Mouse (Mus musculus) C2C12 (cell line): Measurements from ENCODE around the gene Kifc3. TPM values are rescaled to one million over a fixed set of nuclear protein-coding genes. Genes with fewer than 3 reads are reported as not detected.
A peak's percentile ranks its signal among the peaks of the same experiment; 100 is the strongest.

Source experiments
- H3K27me3 ChIP-seq: one replicate; pipeline ENCODE4 v1.6.1; 2011; ENCODE audit not compliant: control insufficient read depth, insufficient read depth, insufficient read length
- H3K36me3 ChIP-seq: one replicate; pipeline ENCODE4 v1.6.1; 2011; ENCODE audit not compliant: control insufficient read depth, insufficient read depth
- H3K4me3 ChIP-seq: one replicate; pipeline ENCODE4 v1.5.1; 2011; ENCODE audit warnings: mild to moderate bottlenecking, control low read depth; ENCODE audit not compliant: poor library complexity, insufficient read depth, severe bottlenecking
- H3K79me2 ChIP-seq: one replicate; pipeline ENCODE4 v1.6.1; 2011; ENCODE audit not compliant: control insufficient read depth, insufficient read depth
- H3K79me3 ChIP-seq: one replicate; pipeline ENCODE4 v1.6.1; 2011; ENCODE audit warnings: low read depth, control low read depth
- H3ac ChIP-seq: one replicate; pipeline ENCODE3; 2011; ENCODE audit warnings: low read depth; ENCODE audit not compliant: control insufficient read depth, insufficient read length
- CEBPB ChIP-seq: IDR thresholded peaks from one replicate; pipeline ENCODE4 v1.6.1; 2011; ENCODE audit warnings: low read depth, mild to moderate bottlenecking, control low read depth, moderate library complexity
- CTCF ChIP-seq: IDR thresholded peaks from one replicate; pipeline ENCODE4 v1.5.1; 2011; ENCODE audit not compliant: control insufficient read depth, insufficient read depth, insufficient read length
- FOSL1 ChIP-seq: IDR thresholded peaks from one replicate; pipeline ENCODE4 v1.8.0; 2011; ENCODE audit warnings: mild to moderate bottlenecking, low read length; ENCODE audit not compliant: poor library complexity, insufficient read depth, severe bottlenecking
- MAX ChIP-seq: IDR thresholded peaks from one replicate; pipeline ENCODE4 v1.6.1; 2011; ENCODE audit warnings: mild to moderate bottlenecking, control low read depth
- MYOD1 ChIP-seq: IDR thresholded peaks from one replicate; pipeline ENCODE4 v1.6.1; 2011; ENCODE audit warnings: low read depth; ENCODE audit not compliant: control insufficient read depth, insufficient read length
- MYOG ChIP-seq: IDR thresholded peaks from one replicate; pipeline ENCODE4 v1.6.1; 2011; ENCODE audit not compliant: control insufficient read depth, insufficient read length; ENCODE audit errors: extremely low read depth
- USF1 ChIP-seq: IDR thresholded peaks from one replicate; pipeline ENCODE4 v1.6.1; 2011; ENCODE audit warnings: low read depth, mild to moderate bottlenecking, control low read depth, moderate library complexity
- polyA plus RNA-seq: library from polyadenylated mRNA; unstranded; fragments of >200 nt; fragmentation: generic; extraction: Trizol; gene quantifications from one replicate; pipeline ENCODE4 v1.2.1, GENCODE M21; 2012; ENCODE audit warnings: missing spikeins

The Kifc3 gene
- polyA plus RNA-seq, 1 experiment = 13.8 TPM

- H3K79me2 ChIP-seq = no peaks in the 10 kb centered on the region
- no peaks in the 10 kb centered on the region for H3K27me3 ChIP-seq
- H3K4me3 ChIP-seq = no peak overlapping the region
- TF ChIP-seq CEBPB (no peak), MYOD1 (no peak), FOSL1 (no peak), MAX (no peak), CTCF (no peak), MYOG (no peak), USF1 (no peak)
- no peaks in the 10 kb centered on the region for H3K36me3 ChIP-seq
- no peaks in the 10 kb centered on the region for H3K79me3 ChIP-seq
- H3ac ChIP-seq = no peak overlapping the region
Measured at GRCm38 (mm10) chr8:95200001-95200405, 2.6 kb downstream of the Kifc3 start.

- H3K36me3 ChIP-seq = no peaks in the 10 kb centered on the region
- no peaks in the 10 kb centered on the region for H3K27me3 ChIP-seq
- H3K4me3 ChIP-seq = no peak overlapping the region
- no peak for TF ChIP-seq MYOD1
- no peak for TF ChIP-seq CEBPB
- no peak for TF ChIP-seq MYOG
- no peak for TF ChIP-seq MAX
- no peak for TF ChIP-seq USF1
- TF ChIP-seq FOSL1 = no peak
- TF ChIP-seq CTCF = no peak
- no peaks in the 10 kb centered on the region for H3K79me2 ChIP-seq
- H3ac ChIP-seq = no peak overlapping the region
- no peaks in the 10 kb centered on the region for H3K79me3 ChIP-seq
Measured at GRCm38 (mm10) chr8:95195728-95196127, 6.9 kb downstream of the Kifc3 start.

- no peak for TF ChIP-seq USF1
- no peak for TF ChIP-seq MYOD1
- TF ChIP-seq FOSL1 = no peak
- no peak for TF ChIP-seq CEBPB
- TF ChIP-seq MAX = no peak
- no peak for TF ChIP-seq CTCF
- no peak for TF ChIP-seq MYOG
- H3K4me3 ChIP-seq = no peak overlapping the region
Measured at GRCm38 (mm10) chr8:95191497-95192175, 11.0 kb downstream of the Kifc3 start.

GRCm38 (mm10) chr8:95187579-95187978 lies 15.0 kb downstream of the Kifc3 start:
- Histone ChIP-seq H3K79me3 (no peaks in the 10 kb centered on the region), H3K36me3 (no peaks in the 10 kb centered on the region), H3ac (no peak overlapping the region), H3K79me2 (no peaks in the 10 kb centered on the region), H3K27me3 (no peaks in the 10 kb centered on the region), H3K4me3 (no peak overlapping the region)
- TF ChIP-seq CEBPB (no peak), CTCF (no peak)

More at GRCm38 (mm10) chr8:95191497-95192175, 11.0 kb downstream of the Kifc3 start:
- Histone ChIP-seq H3K79me2 (no peaks in the 10 kb centered on the region), H3K36me3 (no peaks in the 10 kb centered on the region), H3K79me3 (no peaks in the 10 kb centered on the region), H3K27me3 (no peaks in the 10 kb centered on the region), H3ac (no peak overlapping the region)

- no peaks in the 10 kb centered on the region for H3K27me3 ChIP-seq
- no peaks in the 10 kb centered on the region for H3K79me3 ChIP-seq
- H3K79me2 ChIP-seq = no peaks in the 10 kb centered on the region
- peak; percentile 6 for TF ChIP-seq CEBPB
- TF ChIP-seq MYOD1 = no peak
- TF ChIP-seq MAX = no peak
- TF ChIP-seq CTCF = no peak
- no peak for TF ChIP-seq FOSL1
- no peak for TF ChIP-seq USF1
- no peak overlapping the region for H3ac ChIP-seq
- H3K36me3 ChIP-seq = no peaks in the 10 kb centered on the region
- no peak overlapping the region for H3K4me3 ChIP-seq
Measured at GRCm38 (mm10) chr8:95185891-95186513, 16.6 kb downstream of the Kifc3 start.

GRCm38 (mm10) chr8:95185104-95185503 lies 17.5 kb downstream of the Kifc3 start:
- H3K79me3 ChIP-seq = no peaks in the 10 kb centered on the region
- no peaks in the 10 kb centered on the region for H3K36me3 ChIP-seq
- no peak overlapping the region for H3ac ChIP-seq
- H3K79me2 ChIP-seq = no peaks in the 10 kb centered on the region
- no peak overlapping the region for H3K4me3 ChIP-seq
- TF ChIP-seq CTCF = no peak
- no peaks in the 10 kb centered on the region for H3K27me3 ChIP-seq
